Mouse (Mus musculus) thymus, adult 2 months (tissue): ENCODE data around the gene Gng8.

Experiments used
- CTCF ChIP-seq: fragments of 200-500 bp; IDR thresholded peaks from 2 replicates; pipeline ENCODE4 v1.5.1; 2012; ENCODE audit warnings: mild to moderate bottlenecking, control low read depth, low read length, moderate library complexity, borderline replicate concordance; ENCODE audit not compliant: control insufficient read depth, poor library complexity, insufficient read depth; ENCODE audit errors: extremely low read depth
- POLR2A ChIP-seq: fragments of 200-500 bp; IDR thresholded peaks from 2 replicates; pipeline ENCODE4 v1.6.1; 2012; ENCODE audit warnings: mild to moderate bottlenecking, low read length, control low read depth, moderate library complexity; ENCODE audit not compliant: control insufficient read depth, poor library complexity, insufficient read depth; ENCODE audit errors: extremely low read depth

DNA sequence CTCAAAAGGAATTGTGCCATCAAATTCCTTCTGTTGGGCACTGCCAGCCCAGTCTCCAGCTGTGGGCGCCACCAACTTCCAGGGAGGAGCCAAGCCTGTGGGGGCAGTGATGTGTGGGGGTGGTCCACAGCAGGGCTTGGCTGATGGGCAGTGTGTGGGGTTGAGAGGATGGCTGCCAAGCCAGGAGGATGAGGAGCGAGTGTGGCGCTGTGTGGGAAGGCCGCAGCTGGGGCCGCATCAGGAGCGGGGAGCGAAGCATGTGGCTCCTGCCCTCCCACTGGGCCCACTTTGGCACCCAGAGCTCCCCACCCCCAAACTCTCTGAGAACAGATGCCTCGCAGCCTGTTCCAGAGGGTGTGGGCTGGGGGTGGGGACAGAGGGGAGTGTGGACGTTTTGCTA is 26.4 kb downstream of the Gng8 start:
- TF ChIP-seq CTCF: no peak
- TF ChIP-seq POLR2A: no peak
